Mouse (Mus musculus) ES-Bruce4 (cell line): ENCODE data around the gene Smc6. TPM values are rescaled to one million over a fixed set of nuclear protein-coding genes. Genes with fewer than 3 reads are reported as not detected.
A peak's percentile ranks its signal among the peaks of the same experiment; 100 is the strongest.

Experiments
- H3K27ac ChIP-seq: 2 replicates; pipeline ENCODE4 v1.5.1; 2012; ENCODE audit warnings: low read length, inconsistent platforms; ENCODE audit not compliant: insufficient read depth
- H3K27me3 ChIP-seq: 2 replicates; pipeline ENCODE4 v1.6.1; 2012; ENCODE audit warnings: mild to moderate bottlenecking, low read length, inconsistent platforms; ENCODE audit not compliant: control insufficient read depth, poor library complexity, insufficient read depth, severe bottlenecking
- H3K36me3 ChIP-seq: 2 replicates; pipeline ENCODE4 v1.6.1; 2012; ENCODE audit warnings: inconsistent platforms, mild to moderate bottlenecking, low read length, moderate library complexity; ENCODE audit not compliant: control insufficient read depth, poor library complexity, insufficient read depth, severe bottlenecking
- H3K4me1 ChIP-seq: one replicate; pipeline ENCODE4 v1.8.1; 2011; ENCODE audit warnings: low read length; ENCODE audit not compliant: control insufficient read depth, insufficient read depth
- H3K4me3 ChIP-seq: 2 replicates; pipeline ENCODE4 v1.5.1; 2011; ENCODE audit warnings: low read depth, mild to moderate bottlenecking, low read length
- H3K9ac ChIP-seq: 2 replicates; pipeline ENCODE4 v1.6.1; 2012; ENCODE audit warnings: low read depth, mild to moderate bottlenecking, inconsistent platforms; ENCODE audit not compliant: poor library complexity, severe bottlenecking
- H3K9me3 ChIP-seq: replicated peaks from 2 replicates; pipeline ENCODE4 v1.6.1; 2012; ENCODE audit warnings: mild to moderate bottlenecking, low read length, inconsistent platforms; ENCODE audit not compliant: control insufficient read depth, poor library complexity, insufficient read depth, severe bottlenecking
- CTCF ChIP-seq: IDR thresholded peaks from one replicate; pipeline ENCODE4 v1.8.1; 2011; ENCODE audit warnings: low read depth, low read length
- EP300 ChIP-seq: IDR thresholded peaks from 2 replicates; pipeline ENCODE4 v1.6.1; 2011; ENCODE audit warnings: low read depth, low read length; ENCODE audit not compliant: insufficient read depth
- POLR2A ChIP-seq: IDR thresholded peaks from one replicate; pipeline ENCODE4 v1.8.1; 2011; ENCODE audit warnings: low read length; ENCODE audit not compliant: insufficient read depth
- polyA plus RNA-seq: library from polyadenylated mRNA; stranded (reverse); fragments of >200 nt; gene quantifications from 2 replicates; pipeline ENCODE4 v1.2.4, GENCODE M21; 2011; ENCODE audit warnings: low read depth; ENCODE audit not compliant: missing spikeins, insufficient read depth, insufficient read length

Gene Smc6
- polyA plus RNA-seq, 1 experiment: 86.8 TPM

GRCm38 (mm10) chr12:11247460-11247859 is 18.2 kb upstream of the Smc6 start:
- Histone ChIP-seq H3K27me3 (no peaks in the 10 kb centered on the region), H3K36me3 (peaks cover 17% of the 10 kb centered on the region), H3K4me3 (no peak overlapping the region), H3K27ac (no peak overlapping the region), H3K4me1 (no peaks in the 10 kb centered on the region), H3K9ac (no peak overlapping the region), H3K9me3 (no peaks in the 10 kb centered on the region)
- TF ChIP-seq POLR2A (no peak), CTCF (no peak), EP300 (no peak)

DNA sequence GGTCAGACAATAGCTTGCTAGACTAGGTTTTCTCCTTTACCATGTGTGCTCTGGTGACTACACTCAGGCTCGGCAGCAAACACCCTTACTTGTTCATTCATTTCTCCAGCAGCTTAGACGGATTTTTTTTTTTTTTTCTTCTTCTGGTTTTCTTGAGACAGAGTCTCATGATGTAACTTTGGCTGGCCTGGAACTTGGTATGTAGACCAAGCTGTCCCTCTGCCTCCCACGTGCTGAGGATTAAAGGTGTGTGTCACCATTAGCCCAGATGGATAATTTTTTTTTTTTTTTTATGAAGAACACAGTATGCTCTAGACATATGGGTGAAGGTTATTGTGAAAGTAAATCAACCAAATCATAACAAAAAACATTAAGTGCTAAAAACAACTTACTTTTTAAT is 15.4 kb upstream of the Smc6 start:
- H3K36me3 ChIP-seq: peaks cover 18% of the 10 kb centered on the region

DNA sequence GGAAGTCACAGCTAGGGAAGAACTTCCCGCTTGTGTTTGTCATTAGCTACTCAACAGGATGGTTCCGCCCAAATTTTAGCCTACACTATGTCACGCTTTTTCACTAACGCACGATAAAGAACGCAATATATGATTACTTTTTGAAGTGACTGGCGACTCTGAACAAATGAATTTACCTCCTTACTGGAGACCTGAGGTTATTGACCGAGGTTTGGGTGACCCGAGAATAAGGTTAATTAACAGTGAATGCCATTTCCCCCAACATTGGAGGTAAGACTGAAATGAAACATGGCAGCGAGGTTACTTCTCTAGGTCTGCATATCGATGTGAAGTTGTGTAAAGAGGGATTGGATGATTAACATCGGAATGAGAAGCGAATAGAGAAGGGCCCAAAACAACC is 791 bp upstream of the Smc6 start:
- H3K4me1 ChIP-seq: no peaks in the 10 kb centered on the region
- no peaks in the 10 kb centered on the region for H3K9me3 ChIP-seq
- TF ChIP-seq CTCF: no peak
- TF ChIP-seq POLR2A: no peak
- TF ChIP-seq EP300: no peak
- no peaks in the 10 kb centered on the region for H3K27me3 ChIP-seq
- H3K36me3 ChIP-seq: peaks cover 2% of the 10 kb centered on the region; the same call in 1 of the 2 replicates
- H3K4me3 ChIP-seq: peak overlapping the region; percentile 96
- H3K27ac ChIP-seq: peak overlapping the region; percentile 85
- H3K9ac ChIP-seq: peak overlapping the region; percentile 94

More for the DNA sequence above, 15.4 kb upstream of the Smc6 start:
- no peak overlapping the region for H3K9ac ChIP-seq
- H3K9me3 ChIP-seq: no peaks in the 10 kb centered on the region
- H3K27ac ChIP-seq: no peak overlapping the region
- H3K27me3 ChIP-seq: no peaks in the 10 kb centered on the region
- H3K4me3 ChIP-seq: no peak overlapping the region
- TF ChIP-seq POLR2A (no peak), EP300 (no peak), CTCF (no peak)
- no peaks in the 10 kb centered on the region for H3K4me1 ChIP-seq

- Histone ChIP-seq H3K36me3 (peaks cover 2% of the 10 kb centered on the region; the same call in 1 of the 2 replicates), H3K4me3 (peak overlapping the region; percentile 96), H3K9me3 (no peaks in the 10 kb centered on the region), H3K9ac (peak overlapping the region; percentile 94), H3K27me3 (no peaks in the 10 kb centered on the region), H3K27ac (0 out of 2 replicates have a peak overlapping the region, but pooled peaks have one; percentile 14), H3K4me1 (no peaks in the 10 kb centered on the region)
- TF ChIP-seq EP300 (no peak), CTCF (no peak)
Measured at GRCm38 (mm10) chr12:11266282-11266985, 748 bp downstream of the Smc6 start.

DNA sequence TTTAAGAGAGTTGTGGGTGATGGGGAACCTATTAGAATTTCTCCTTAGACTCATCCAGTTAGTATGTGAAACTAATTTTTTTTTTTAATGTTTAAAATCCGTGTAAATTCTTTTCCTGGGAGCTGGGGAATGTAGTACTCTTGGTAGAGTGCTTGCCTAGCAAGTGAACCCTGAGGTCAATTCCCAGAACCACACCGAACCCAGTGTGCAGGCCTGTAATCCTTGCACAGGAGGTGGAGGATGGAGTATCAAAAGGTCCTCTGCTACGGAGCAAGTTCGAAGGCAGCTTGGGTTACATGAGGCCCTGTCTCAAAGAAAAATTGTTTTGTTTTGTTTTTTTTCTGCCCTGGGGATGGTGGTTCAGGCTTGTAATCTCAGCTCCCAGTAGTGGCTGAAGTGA is 1.3 kb downstream of the Smc6 start:
- Histone ChIP-seq H3K27ac (no peak overlapping the region), H3K4me1 (no peaks in the 10 kb centered on the region), H3K9ac (peak overlapping the region; percentile 94), H3K4me3 (peak overlapping the region; percentile 96), H3K36me3 (peaks cover 2% of the 10 kb centered on the region; the same call in 1 of the 2 replicates), H3K9me3 (no peaks in the 10 kb centered on the region), H3K27me3 (no peaks in the 10 kb centered on the region)
- TF ChIP-seq POLR2A (no peak), CTCF (no peak), EP300 (no peak)

- Histone ChIP-seq H3K4me1 (no peaks in the 10 kb centered on the region), H3K27ac (no peak overlapping the region), H3K4me3 (no peak overlapping the region), H3K36me3 (peaks cover 8% of the 10 kb centered on the region), H3K27me3 (no peaks in the 10 kb centered on the region), H3K9me3 (no peaks in the 10 kb centered on the region), H3K9ac (no peak overlapping the region)
- TF ChIP-seq EP300 (no peak), CTCF (no peak), POLR2A (no peak)
Measured at GRCm38 (mm10) chr12:11272568-11272967, 6.9 kb downstream of the Smc6 start.
